In the genomic region with DNA sequence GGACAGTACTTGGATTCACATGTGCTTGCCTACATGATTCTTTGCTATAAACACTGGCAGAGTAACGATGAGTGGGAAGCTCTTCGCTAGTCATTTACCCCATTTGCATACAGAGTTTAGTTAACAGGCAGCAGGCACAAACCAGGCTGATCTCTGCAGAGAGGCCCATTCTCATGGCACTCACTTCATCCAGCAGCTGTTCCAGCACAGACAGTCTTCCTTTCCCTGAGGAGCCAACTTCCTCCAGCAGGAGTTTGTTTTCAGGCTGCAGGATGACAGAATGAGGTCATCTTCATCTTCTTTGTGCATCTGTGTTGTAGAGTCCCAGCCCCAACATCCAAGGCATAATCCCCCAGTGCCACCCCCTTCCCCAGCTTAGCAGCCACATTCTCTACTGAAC, we compare ENCODE assay signal across 17 mouse cellular contexts. TPM values are rescaled to one million over a fixed set of nuclear protein-coding genes. Genes with fewer than 3 reads are reported as not detected.
DNase-seq lines count a peak whose midpoint lies in the region; ATAC-seq and TF ChIP-seq lines count a peak whose summit lies in the region.
"Had no signal": no experiment of that assay in that cellular context is flagged by ENCODE, and none has a peak within 500 bp of the region (broad histone marks: within the 10 kb centered on the region; RNA-seq: fewer than 3 reads in every experiment).

No protein-coding gene starts in this region.

- no peak for ATAC-seq in kidney, embryonic 15.5 days (replicated peaks; ENCODE audit: low FRiP score)
- ATAC-seq: midbrain, embryonic 16.5 days had no signal

- H3K27me3 ChIP-seq in kidney, adult 2 months (replicated peaks; ENCODE audit: control insufficient read depth, insufficient read depth, low read length) = no peaks in the 10 kb centered on the region
- no peaks in the 10 kb centered on the region for H3K27me3 ChIP-seq in kidney, embryonic 15.5 days
- H3K27me3 ChIP-seq: embryonic facial prominence, embryonic 13.5 days; limb, embryonic 12.5 days; liver, embryonic 15.5 days; neural tube, embryonic 12.5 days had no signal

- H3K4me2 ChIP-seq in kidney, embryonic 15.5 days = no peak overlapping the region
- H3K4me2 ChIP-seq: embryonic facial prominence, embryonic 13.5 days; limb, embryonic 12.5 days; liver, embryonic 15.5 days; neural tube, embryonic 12.5 days had no signal

- no peaks in the 10 kb centered on the region for H3K36me3 ChIP-seq in kidney, adult 2 months (ENCODE audit: control insufficient read depth, insufficient read depth, low read length)
- H3K36me3 ChIP-seq in kidney, embryonic 15.5 days = no peaks in the 10 kb centered on the region
- H3K36me3 ChIP-seq: embryonic facial prominence, embryonic 13.5 days; limb, embryonic 12.5 days; liver, embryonic 15.5 days had no signal

- DNase-seq in kidney, adult 2 months = peak; percentile 4
- DNase-seq in lung, postnatal 36 days = peak; percentile 2
- DNase-seq in lung, adult 2 months = no peak
- peak; percentile 65 to 68 for DNase-seq in left cerebral cortex, adult 9 months (ENCODE audit: low spot score in 2 of 2)
- peak; percentile 28 for DNase-seq in right cerebral cortex, postnatal 25 days
- no peak for DNase-seq in adrenal gland, postnatal 14 days
- DNase-seq: adrenal gland, postnatal 36 days; gastrocnemius, postnatal 10 days; kidney, postnatal 4 days; thymus, postnatal 25 days had no signal

- no peak overlapping the region for H3K9ac ChIP-seq in kidney, embryonic 15.5 days
- H3K9ac ChIP-seq: embryonic facial prominence, embryonic 13.5 days; limb, embryonic 12.5 days; liver, embryonic 15.5 days; neural tube, embryonic 12.5 days had no signal

- no peaks in the 10 kb centered on the region for H3K9me3 ChIP-seq in kidney, embryonic 15.5 days (replicated peaks)
- H3K9me3 ChIP-seq: embryonic facial prominence, embryonic 13.5 days; limb, embryonic 12.5 days; liver, embryonic 15.5 days; neural tube, embryonic 12.5 days had no signal

- no peaks in the 10 kb centered on the region for H3K4me1 ChIP-seq in kidney, adult 2 months (ENCODE audit: control insufficient read depth, insufficient read depth, low read length)
- no peaks in the 10 kb centered on the region for H3K4me1 ChIP-seq in kidney, embryonic 15.5 days
- H3K4me1 ChIP-seq in lung, adult 2 months (ENCODE audit: control insufficient read depth, insufficient read depth, low read length) = no peaks in the 10 kb centered on the region
- H3K4me1 ChIP-seq: limb, embryonic 12.5 days; liver, embryonic 15.5 days; neural tube, embryonic 12.5 days had no signal

- no peak for TF ChIP-seq POLR2A in kidney, adult 2 months (IDR thresholded peaks at IDR 0.05; ENCODE audit: low read depth, low read length)
- no peak for TF ChIP-seq POLR2A in lung, adult 2 months (IDR thresholded peaks at IDR 0.05; ENCODE audit: borderline replicate concordance, extremely low read depth, low read depth, low read length)

- no peak overlapping the region for H3K27ac ChIP-seq in kidney, adult 2 months (ENCODE audit: insufficient read depth, low read depth, low read length)
- no peak overlapping the region for H3K27ac ChIP-seq in kidney, embryonic 15.5 days
- H3K27ac ChIP-seq: embryonic facial prominence, embryonic 13.5 days; limb, embryonic 12.5 days; liver, embryonic 15.5 days; macrophage; neural tube, embryonic 12.5 days had no signal

- no peak overlapping the region for H3K4me3 ChIP-seq in kidney, adult 2 months (ENCODE audit: insufficient read depth, low read depth, low read length)
- H3K4me3 ChIP-seq in kidney, embryonic 15.5 days (replicated peaks) = no peak overlapping the region
- H3K4me3 ChIP-seq in lung, adult 2 months (replicated peaks; ENCODE audit: extremely low read depth, low read depth, low read length) = no peak overlapping the region
- H3K4me3 ChIP-seq: embryonic facial prominence, embryonic 13.5 days; limb, embryonic 12.5 days; liver, embryonic 15.5 days; neural tube, embryonic 12.5 days had no signal

- no peak for TF ChIP-seq CTCF in kidney, adult 2 months (conservative IDR thresholded peaks at IDR 0.05; ENCODE audit: insufficient read depth, insufficient read length, low read depth, low read length)
- TF ChIP-seq CTCF in lung, adult 2 months (IDR thresholded peaks at IDR 0.05; ENCODE audit: insufficient read depth, low read length) = no peak

- 70% methylated on average over 2 of the region's 2 CpGs for WGBS in kidney, adult 2 months
- 83% methylated on average over 2 of the region's 2 CpGs for WGBS in kidney, embryonic 15.5 days
- WGBS in lung, adult 2 months = 56% methylated on average over 2 of the region's 2 CpGs

RNA-seq across cellular contexts. Expression of a gene that starts 47.8 kb away (rescaled TPM):
- polyA plus RNA-seq in kidney, adult 2 months (2012; rRNA removed) = 1.6 TPM in 2 replicates
- polyA plus RNA-seq in kidney, embryonic 15.5 days (2015; fragmentation: Nextera tagmentation; extraction: Ambion mirVana) = 0.91 and 1.2 TPM in 2 replicates
- 1.3 and 2.1 TPM in 2 replicates for polyA plus RNA-seq in lung, adult 2 months (2012; rRNA removed)
- 1.7 and 3.9 TPM in 2 replicates for total RNA-seq in adrenal gland, postnatal 14 days (2021)

RNA-seq across cellular contexts. Expression of a gene that starts 48.1 kb away (rescaled TPM):
- 7.5 and 8.3 TPM in 2 replicates for polyA plus RNA-seq in kidney, adult 2 months (2012; rRNA removed)
- polyA plus RNA-seq in kidney, embryonic 15.5 days (2015; fragmentation: Nextera tagmentation; extraction: Ambion mirVana) = 26.1 and 30.0 TPM in 2 replicates
- polyA plus RNA-seq in lung, adult 2 months (2012; rRNA removed) = 4.5 and 8.5 TPM in 2 replicates
- total RNA-seq in adrenal gland, postnatal 14 days (2021) = 18.0 and 21.0 TPM in 2 replicates

Comparison
In these comparisons a context has a peak if more than half of its experiments do, and no peak if none do; other contexts are left out.
1. DNase-seq: peak in kidney, adult 2 months (single experiment), lung, postnatal 36 days (single experiment), left cerebral cortex, adult 9 months (2 of 2) and right cerebral cortex, postnatal 25 days (single experiment); none in lung, adult 2 months (single experiment) and adrenal gland, postnatal 14 days (single experiment).